Mouse (Mus musculus) G1E (cell line): ENCODE measurements around the gene Atp6v0e.

Source experiments
- CTCF ChIP-seq: IDR thresholded peaks from 2 replicates; pipeline ENCODE4 v1.5.1; 2012; ENCODE audit warnings: low read depth, low read length, inconsistent platforms, mixed read lengths
- POLR2AphosphoS5 ChIP-seq: IDR thresholded peaks from 2 replicates; pipeline ENCODE4 v1.6.1; 2012; ENCODE audit warnings: low read depth, low read length, inconsistent platforms; ENCODE audit not compliant: insufficient replicate concordance

DNA sequence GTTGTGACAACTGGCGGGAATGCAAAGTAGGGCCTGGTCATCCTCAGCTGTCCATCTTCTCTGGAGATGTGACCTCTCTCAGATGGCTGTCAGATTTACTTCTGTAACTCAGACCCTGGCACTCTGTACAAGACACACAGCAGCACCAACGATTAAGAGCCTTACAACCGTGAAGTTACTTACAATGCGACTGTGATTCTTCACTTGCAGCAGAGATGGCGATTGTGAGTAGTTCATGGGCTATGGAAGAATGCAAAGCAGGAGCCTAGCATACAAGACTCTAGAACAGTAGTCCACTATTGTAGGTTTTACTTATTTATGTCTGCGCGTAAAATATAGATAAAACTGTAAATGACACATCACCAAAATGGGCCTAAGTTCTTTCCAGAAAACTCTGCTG is 12.8 kb downstream of the Atp6v0e start:
- TF ChIP-seq CTCF: no peak
- no peak for TF ChIP-seq POLR2AphosphoS5
